ENCODE assay signal across 9 mouse cellular contexts in genomic region chr9:123504325-123504724, GRCm38 (mm10). TPM values are rescaled to one million over a fixed set of nuclear protein-coding genes. Genes with fewer than 3 reads are reported as not detected.
DNase-seq lines count a peak whose midpoint lies in the region; ATAC-seq and TF ChIP-seq lines count a peak whose summit lies in the region.
"Had no signal": no experiment of that assay in that cellular context is flagged by ENCODE, and none has a peak within 500 bp of the region (broad histone marks: within the 10 kb centered on the region; RNA-seq: fewer than 3 reads in every experiment).

No protein-coding gene starts in this region.

- peak in 1 of 2 experiments; percentile 53 for DNase-seq in layer of hippocampus, adult 2 months (ENCODE audit: low spot score in 2 of 2)
- DNase-seq in layer of hippocampus, adult 9-10 months (ENCODE audit: low spot score) = no peak
- peak; percentile 87 for DNase-seq in brain, adult 2 months (ENCODE audit: low read depth, low spot score)
- peak; percentile 60 for DNase-seq in limb, embryonic 10.5 days (ENCODE audit: low spot score)
- DNase-seq in testis, postnatal 14 days (ENCODE audit: low spot score) = peak; percentile 37

- peak; percentile 97 for TF ChIP-seq CTCF in layer of hippocampus, adult 2 months (conservative IDR thresholded peaks at IDR 0.05)

- no peaks in the 10 kb centered on the region for H3K4me1 ChIP-seq in hindbrain, embryonic 13.5 days (replicated peaks)
- no peaks in the 10 kb centered on the region for H3K4me1 ChIP-seq in limb, embryonic 10.5 days
- H3K4me1 ChIP-seq in midbrain, embryonic 15.5 days = no peaks in the 10 kb centered on the region

- H3K9me3 ChIP-seq in hindbrain, embryonic 13.5 days = no peaks in the 10 kb centered on the region
- no peaks in the 10 kb centered on the region for H3K9me3 ChIP-seq in limb, embryonic 10.5 days (replicated peaks)
- H3K9me3 ChIP-seq in midbrain, embryonic 15.5 days = no peaks in the 10 kb centered on the region
- H3K9me3 ChIP-seq: limb, embryonic 13.5 days had no signal

- no peak overlapping the region for H3K9ac ChIP-seq in hindbrain, embryonic 13.5 days
- H3K9ac ChIP-seq in midbrain, embryonic 15.5 days = no peak overlapping the region
- H3K9ac ChIP-seq: limb, embryonic 13.5 days had no signal

- WGBS in hindbrain, embryonic 13.5 days = 16% methylated on average over 2 of the region's 2 CpGs
- WGBS in limb, embryonic 10.5 days = 8% methylated on average over 2 of the region's 2 CpGs
- WGBS in midbrain, embryonic 15.5 days = 9% methylated on average over 2 of the region's 2 CpGs

- no peaks in the 10 kb centered on the region for H3K27me3 ChIP-seq in hindbrain, embryonic 13.5 days
- H3K27me3 ChIP-seq in limb, embryonic 10.5 days (ENCODE audit: low read depth, poor library complexity, severe bottlenecking) = no peaks in the 10 kb centered on the region
- no peaks in the 10 kb centered on the region for H3K27me3 ChIP-seq in midbrain, embryonic 15.5 days (replicated peaks)
- H3K27me3 ChIP-seq: limb, embryonic 13.5 days had no signal

- H3K4me3 ChIP-seq in layer of hippocampus, adult 2 months = no peak overlapping the region
- no peak overlapping the region for H3K4me3 ChIP-seq in hindbrain, embryonic 13.5 days
- no peak overlapping the region for H3K4me3 ChIP-seq in limb, embryonic 10.5 days
- H3K4me3 ChIP-seq in midbrain, embryonic 15.5 days = no peak overlapping the region
- H3K4me3 ChIP-seq: limb, embryonic 13.5 days had no signal

- H3K27ac ChIP-seq in layer of hippocampus, adult 2 months = peak overlapping the region; percentile 81; the same call in 1 of the 2 replicates
- H3K27ac ChIP-seq in hindbrain, embryonic 13.5 days = no peak overlapping the region
- H3K27ac ChIP-seq in limb, embryonic 10.5 days = no peak overlapping the region
- H3K27ac ChIP-seq in midbrain, embryonic 15.5 days = no peak overlapping the region
- H3K27ac ChIP-seq: limb, embryonic 13.5 days had no signal

- no peak overlapping the region for H3K4me2 ChIP-seq in hindbrain, embryonic 13.5 days
- no peak overlapping the region for H3K4me2 ChIP-seq in midbrain, embryonic 15.5 days
- H3K4me2 ChIP-seq: limb, embryonic 13.5 days had no signal

- H3K36me3 ChIP-seq in hindbrain, embryonic 13.5 days = peaks cover 11% of the 10 kb centered on the region
- H3K36me3 ChIP-seq in limb, embryonic 10.5 days = peaks cover 50% of the 10 kb centered on the region
- no peaks in the 10 kb centered on the region for H3K36me3 ChIP-seq in midbrain, embryonic 15.5 days (replicated peaks)

- peak; percentile 88 for ATAC-seq in erythroid progenitor cell, adult 5-6 weeks (replicated peaks; ENCODE audit: low FRiP score, poor library complexity, severe bottlenecking)
- ATAC-seq in hindbrain, embryonic 13.5 days (ENCODE audit: low FRiP score) = 0 out of 2 replicates have a peak, but pooled peaks have one; percentile 54
- 0 out of 2 replicates have a peak, but pooled peaks have one; percentile 50 for ATAC-seq in midbrain, embryonic 15.5 days (replicated peaks)

RNA-seq across cellular contexts. Expression of gene Sacm1l, which starts 25.2 kb away (rescaled TPM):
- 10 to 100 TPM; 53.7 to 56.8 TPM for total RNA-seq in layer of hippocampus, adult 2 months (2021)
- 23.1 and 25.2 TPM in 2 replicates for total RNA-seq in erythroid progenitor cell, adult 5-6 weeks (2015; ENCODE audit: low replicate concordance)
- 23.8 and 32.0 TPM in 2 replicates for total RNA-seq in erythroid progenitor cell, adult 5-6 weeks (2017; ENCODE audit: low replicate concordance)
- 50.4 and 52.4 TPM in 2 replicates for polyA plus RNA-seq in hindbrain, embryonic 13.5 days (2015; fragmentation: Nextera tagmentation; extraction: Ambion mirVana)
- polyA plus RNA-seq in limb, embryonic 10.5 days (2016; fragmentation: Nextera tagmentation; extraction: Ambion mirVana) = 39.9 and 45.3 TPM in 2 replicates
- polyA plus RNA-seq in midbrain, embryonic 15.5 days (2015; fragmentation: Nextera tagmentation; extraction: Ambion mirVana) = 49.0 and 50.9 TPM in 2 replicates

RNA-seq across cellular contexts. Expression of gene Limd1, which starts 25.8 kb away (rescaled TPM):
- 1 to 10 TPM; 5.7 to 7.6 TPM for total RNA-seq in layer of hippocampus, adult 2 months (2021)
- total RNA-seq in erythroid progenitor cell, adult 5-6 weeks (2015; ENCODE audit: low replicate concordance) = 59.1 and 60.2 TPM in 2 replicates
- 46.1 and 70.6 TPM in 2 replicates for total RNA-seq in erythroid progenitor cell, adult 5-6 weeks (2017; ENCODE audit: low replicate concordance)
- 17.3 and 18.1 TPM in 2 replicates for polyA plus RNA-seq in hindbrain, embryonic 13.5 days (2015; fragmentation: Nextera tagmentation; extraction: Ambion mirVana)
- 55.2 and 55.8 TPM in 2 replicates for polyA plus RNA-seq in limb, embryonic 10.5 days (2016; fragmentation: Nextera tagmentation; extraction: Ambion mirVana)
- 11.4 and 13.9 TPM in 2 replicates for polyA plus RNA-seq in midbrain, embryonic 15.5 days (2015; fragmentation: Nextera tagmentation; extraction: Ambion mirVana)
